Mouse (Mus musculus) midbrain, postnatal 0 days (tissue): Measurements from ENCODE around the gene Ddc. TPM values are rescaled to one million over a fixed set of nuclear protein-coding genes. Genes with fewer than 3 reads are reported as not detected.

Experiments used
- ATAC-seq: fragments of 200-750 bp; cut with Nextera tagmentation; 2 replicates; pipeline ENCODE4 v1.8.0; 2017; ENCODE audit warnings: moderate number of reproducible peaks, mild to moderate bottlenecking, moderate TSS enrichment, moderate library complexity; ENCODE audit not compliant: low FRiP score
- DNase-seq: peaks from one replicate; pipeline ENCODE4 v3.0.0-alpha.2; 2015; ENCODE audit warnings: low spot score
- H3K27ac ChIP-seq: fragments of 300-500 bp; sonication (generic); 2 replicates; pipeline ENCODE4 v1.5.1; 2014; ENCODE audit warnings: low read depth, mild to moderate bottlenecking, low read length, mixed read lengths
- H3K27me3 ChIP-seq: fragments of 300-500 bp; sonication (generic); 2 replicates; pipeline ENCODE4 v1.6.1; 2014; ENCODE audit warnings: low read length, control low read depth, mixed read lengths; ENCODE audit not compliant: insufficient read depth
- H3K36me3 ChIP-seq: fragments of 300-500 bp; sonication (generic); 2 replicates; pipeline ENCODE4 v1.6.1; 2014; ENCODE audit warnings: low read length, control low read depth, mixed read lengths; ENCODE audit not compliant: insufficient read depth
- H3K4me1 ChIP-seq: fragments of 300-500 bp; sonication (generic); 2 replicates; pipeline ENCODE4 v1.6.1; 2014; ENCODE audit warnings: mild to moderate bottlenecking, control low read depth, antibody characterized with exemption, low read length, mixed read lengths; ENCODE audit not compliant: insufficient read depth
- H3K4me2 ChIP-seq: fragments of 300-500 bp; sonication (generic); 2 replicates; pipeline ENCODE4 v1.6.1; 2014; ENCODE audit warnings: low read depth, mild to moderate bottlenecking, low read length, mixed read lengths; ENCODE audit not compliant: poor library complexity, severe bottlenecking
- H3K4me3 ChIP-seq: fragments of 300-500 bp; sonication (generic); 2 replicates; pipeline ENCODE4 v1.5.1; 2014; ENCODE audit warnings: low read depth, mild to moderate bottlenecking, low read length, moderate library complexity
- H3K9ac ChIP-seq: fragments of 300-500 bp; sonication (generic); replicated peaks from 2 replicates; pipeline ENCODE4 v1.6.1; 2014; ENCODE audit warnings: mild to moderate bottlenecking, low read length, moderate library complexity, mixed read lengths; ENCODE audit not compliant: poor library complexity, severe bottlenecking
- H3K9me3 ChIP-seq: fragments of 300-500 bp; sonication (generic); 2 replicates; pipeline ENCODE4 v1.6.1; 2016; ENCODE audit warnings: low read length, control low read depth
- CTCF ChIP-seq: IDR thresholded peaks from 2 replicates; pipeline ENCODE4 v1.5.1; 2016; ENCODE audit warnings: antibody characterized with exemption, mild to moderate bottlenecking
- WGBS: fragments of 180-500 bp; shearing (Covaris S2); extraction: QIAGEN DNeasy Blood & Tissue Kit; methylation state at CpG from one replicate; pipeline ENCODE4 v1.1.7; 2014; 5-methylcytosine and 5-hydroxymethylcytosine counted together
- polyA plus RNA-seq: library from polyadenylated mRNA; unstranded; fragments of >200 nt; fragmentation: Nextera tagmentation; extraction: Ambion mirVana; gene quantifications from 2 replicates; pipeline ENCODE4 v1.2.1, GENCODE M21; 2015
- total RNA-seq: library from RNA; depleted of rRNA; stranded (reverse); fragments of >200 nt; gene quantifications from 2 replicates; pipeline ENCODE4 v1.2.3, GENCODE M21; 2014

Ddc gene
- total and polyA plus RNA-seq, 2 experiments from 2014 or later = 23.0 to 27.4 TPM

GRCm38 (mm10) chr11:11830884-11831495 is 67.0 kb downstream of the Ddc start:
- no peaks in the 10 kb centered on the region for H3K27me3 ChIP-seq
- H3K27ac ChIP-seq = no peak overlapping the region
- no peak overlapping the region for H3K4me3 ChIP-seq
- H3K4me2 ChIP-seq = no peak overlapping the region
- ATAC-seq (no peak), DNase-seq (no peak)
- WGBS = 53% methylated on average over 12 of the region's 12 CpGs
- H3K9me3 ChIP-seq = no peaks in the 10 kb centered on the region
- no peak overlapping the region for H3K9ac ChIP-seq
- TF ChIP-seq CTCF = no peak
- H3K36me3 ChIP-seq = no peaks in the 10 kb centered on the region
- no peaks in the 10 kb centered on the region; the same call in 1 of the 2 replicates for H3K4me1 ChIP-seq

- no peaks in the 10 kb centered on the region for H3K27me3 ChIP-seq
- H3K9me3 ChIP-seq = no peaks in the 10 kb centered on the region
- H3K9ac ChIP-seq = no peak overlapping the region
- H3K4me2 ChIP-seq = no peak overlapping the region
- no peaks in the 10 kb centered on the region for H3K36me3 ChIP-seq
- H3K4me3 ChIP-seq = no peak overlapping the region
- ATAC-seq (no peak), DNase-seq (no peak)
- WGBS = 34% methylated on average over 11 of the region's 11 CpGs
- no peak for TF ChIP-seq CTCF
- no peaks in the 10 kb centered on the region; the same call in 1 of the 2 replicates for H3K4me1 ChIP-seq
- no peak overlapping the region for H3K27ac ChIP-seq
These were observed 68.6 kb downstream of the Ddc start for GRCm38 (mm10) chr11:11829161-11830000.

GRCm38 (mm10) chr11:11828761-11829160 is 69.2 kb downstream of the Ddc start:
- no peak overlapping the region for H3K27ac ChIP-seq
- no peak overlapping the region for H3K4me2 ChIP-seq
- no peaks in the 10 kb centered on the region for H3K36me3 ChIP-seq
- H3K27me3 ChIP-seq = no peaks in the 10 kb centered on the region
- DNase-seq (no peak), ATAC-seq (no peak)
- no peak for TF ChIP-seq CTCF
- no peak overlapping the region for H3K9ac ChIP-seq
- no peaks in the 10 kb centered on the region; the same call in 1 of the 2 replicates for H3K4me1 ChIP-seq
- H3K4me3 ChIP-seq = no peak overlapping the region
- H3K9me3 ChIP-seq = no peaks in the 10 kb centered on the region
- 35% methylated on average over 6 of the region's 6 CpGs for WGBS

- 36% methylated on average over 5 of the region's 5 CpGs for WGBS
- Histone ChIP-seq H3K27me3 (no peaks in the 10 kb centered on the region), H3K4me2 (no peak overlapping the region), H3K9ac (no peak overlapping the region), H3K4me3 (no peak overlapping the region), H3K4me1 (no peaks in the 10 kb centered on the region; the same call in 1 of the 2 replicates), H3K36me3 (no peaks in the 10 kb centered on the region), H3K9me3 (no peaks in the 10 kb centered on the region), H3K27ac (no peak overlapping the region)
- TF ChIP-seq CTCF = no peak
- ATAC-seq (no peak), DNase-seq (no peak)
These were observed 69.7 kb downstream of the Ddc start for GRCm38 (mm10) chr11:11828251-11828650.

- H3K4me2 ChIP-seq = no peak overlapping the region
- H3K27me3 ChIP-seq = no peaks in the 10 kb centered on the region
- no peak overlapping the region for H3K4me3 ChIP-seq
- peaks cover 4% of the 10 kb centered on the region; the same call in 1 of the 2 replicates for H3K4me1 ChIP-seq
- DNase-seq (no peak), ATAC-seq (no peak)
- no peak overlapping the region for H3K27ac ChIP-seq
- H3K36me3 ChIP-seq = no peaks in the 10 kb centered on the region
- no peaks in the 10 kb centered on the region for H3K9me3 ChIP-seq
- TF ChIP-seq CTCF = no peak
- H3K9ac ChIP-seq = no peak overlapping the region
These were observed 71.5 kb downstream of the Ddc start for GRCm38 (mm10) chr11:11826475-11826874.

- 79% methylated on average over 6 of the region's 6 CpGs for WGBS
- H3K27me3 ChIP-seq = no peaks in the 10 kb centered on the region
- no peak overlapping the region for H3K9ac ChIP-seq
- no peaks in the 10 kb centered on the region for H3K9me3 ChIP-seq
- no peak overlapping the region for H3K4me3 ChIP-seq
- H3K4me1 ChIP-seq = peaks cover 6% of the 10 kb centered on the region; the same call in 1 of the 2 replicates
- DNase-seq = no peak
- no peak for TF ChIP-seq CTCF
- H3K4me2 ChIP-seq = no peak overlapping the region
- no peak overlapping the region for H3K27ac ChIP-seq
- no peak for ATAC-seq
- no peaks in the 10 kb centered on the region for H3K36me3 ChIP-seq
These were observed 72.3 kb downstream of the Ddc start for GRCm38 (mm10) chr11:11825670-11826069.
